Mouse (Mus musculus) neutrophil, adult 59 days (primary cell): Measurements from ENCODE around the gene Pcolce2. TPM values are rescaled to one million over a fixed set of nuclear protein-coding genes. Genes with fewer than 3 reads are reported as not detected.

ENCODE experiments used
- total RNA-seq, 2 experiments: library from RNA; stranded (reverse); gene quantifications; 1 replicate in 1 of 2; 2 replicates in 1 of 2; pipeline ENCODE4 v1.2.4; 2023

Pcolce2 gene
- not detected for total RNA-seq

DNA sequence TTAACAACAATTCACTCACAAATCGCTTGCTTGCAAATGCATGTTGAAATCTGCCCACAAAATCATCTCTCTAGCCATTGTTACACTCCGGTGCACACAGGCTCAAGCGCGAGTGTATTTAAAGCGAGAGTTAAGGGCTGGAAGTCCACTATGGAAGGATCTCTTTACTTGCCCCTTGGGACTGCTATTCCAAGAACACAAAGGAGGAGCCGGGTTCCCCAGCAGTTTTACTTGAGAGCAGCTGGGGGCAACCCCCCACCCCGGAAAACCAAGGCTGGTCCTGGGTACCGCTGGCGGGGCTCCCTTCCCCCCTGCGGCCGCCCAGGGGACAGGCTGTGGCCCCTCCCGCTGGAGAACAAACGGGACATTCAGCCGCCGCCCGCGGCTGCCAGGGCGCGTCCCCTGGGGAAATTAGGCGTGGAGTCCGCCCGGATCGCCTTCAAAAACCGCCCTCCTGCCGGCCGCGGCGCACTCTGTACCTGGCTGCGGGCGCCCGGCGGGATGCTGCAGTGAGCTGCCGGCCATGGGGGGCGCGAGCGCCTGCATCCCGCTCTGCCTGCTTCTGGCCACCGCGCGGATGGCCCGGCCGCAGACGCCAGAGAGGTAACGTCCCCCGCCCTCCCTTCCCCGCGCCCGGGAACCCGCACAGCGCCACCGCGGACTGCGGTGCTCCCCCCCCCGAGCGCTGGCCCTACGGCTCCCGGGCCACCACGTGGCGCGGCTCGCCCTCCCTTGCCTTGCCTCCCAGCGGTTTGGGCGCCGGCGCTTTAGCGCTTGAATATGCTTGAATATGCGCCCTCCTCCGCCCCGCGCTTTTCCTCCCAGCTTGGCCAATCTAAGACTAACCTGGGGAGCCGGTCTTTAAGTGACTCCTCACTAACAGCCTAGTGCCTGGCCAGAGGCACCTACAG is at the start of gene Pcolce2:
Gene Pcolce2 (plus strand): TSS at position 331 of the 911 bp plus-strand sequence.

Other genes with a start within 250 kb of the Pcolce2 start
- under 1 TPM in 1 of 2 experiments, not detected in 1; 0.09 TPM for gene Chst2, start 230.9 kb upstream of the Pcolce2 start, total RNA-seq
- gene U2surp, start 125.6 kb upstream of the Pcolce2 start, total RNA-seq: 10 to 100 TPM; 44.9 to 55.3 TPM
- 1 to 10 TPM; 1.1 to 3.2 TPM for gene Paqr9, start 77.9 kb upstream of the Pcolce2 start, total RNA-seq
- under 1 TPM in 1 of 2 experiments, not detected in 1; 0.40 TPM for gene Trpc1, start 112.8 kb downstream of the Pcolce2 start, total RNA-seq
- gene Pls1, start 207.7 kb downstream of the Pcolce2 start, total RNA-seq: 1 to 10 TPM in 1 of 2 experiments, under 1 TPM in 1; 0.33 to 1.2 TPM
- 10 to 100 TPM in 1 of 2 experiments, 1 to 10 TPM in 1; 8.7 to 10.2 TPM for gene Atr, start 220.0 kb downstream of the Pcolce2 start, total RNA-seq